ENCODE assay signal across 13 mouse cellular contexts in the genomic region with DNA sequence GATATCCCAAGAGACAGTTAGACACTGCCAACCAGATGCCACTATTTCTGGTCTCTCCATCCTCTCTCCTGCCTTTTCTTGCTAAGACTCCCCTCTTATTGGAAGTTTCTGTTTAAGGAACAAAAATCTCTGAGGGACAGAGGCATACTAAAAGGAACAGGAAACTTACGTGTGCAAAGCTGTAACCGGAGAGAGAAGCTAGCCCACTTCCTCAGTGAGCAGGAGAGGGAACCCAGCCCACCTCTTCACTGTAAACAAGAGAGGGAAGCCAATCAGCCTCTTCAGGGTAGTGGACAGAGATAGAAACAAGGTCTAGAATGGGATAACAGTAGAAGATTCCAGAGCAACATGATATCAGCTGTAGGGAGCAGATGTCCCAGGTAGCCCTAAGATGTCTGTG.
"Had no signal": no experiment of that assay in that cellular context is flagged by ENCODE, and none has a peak within 500 bp of the region (broad histone marks: within the 10 kb centered on the region; RNA-seq: fewer than 3 reads in every experiment).

No protein-coding gene starts in this region.

- H3K4me3 ChIP-seq: limb, embryonic 13.5 days; midbrain, embryonic 10.5 days; myocyte; neural tube, embryonic 13.5 days had no signal

- H3K9ac ChIP-seq: limb, embryonic 13.5 days; liver, embryonic 14.5 days; neural tube, embryonic 13.5 days had no signal

- H3K4me1 ChIP-seq: limb, embryonic 13.5 days; neural tube, embryonic 13.5 days had no signal

- H3K36me3 ChIP-seq: limb, embryonic 13.5 days; midbrain, embryonic 10.5 days; neural tube, embryonic 13.5 days had no signal

- H3K4me2 ChIP-seq: limb, embryonic 13.5 days; neural tube, embryonic 13.5 days had no signal

- DNase-seq: kidney, adult 8-10 months; kidney, postnatal 36 days; left cerebral cortex, postnatal 4 days; lung, adult 18-20 months; midbrain, embryonic 14.5 days; right cerebral cortex, postnatal 14 days; thymus, postnatal 14 days had no signal

- H3K9me3 ChIP-seq: limb, embryonic 13.5 days; midbrain, embryonic 10.5 days; neural tube, embryonic 13.5 days had no signal

- H3K27me3 ChIP-seq: neural tube, embryonic 13.5 days had no signal

- H3K27ac ChIP-seq: kidney, postnatal 0 days; limb, embryonic 13.5 days; liver, embryonic 14.5 days; midbrain, embryonic 10.5 days; neural tube, embryonic 13.5 days had no signal
